Mouse (Mus musculus) ovary, postnatal 14 days (tissue): ENCODE data around the gene Bcl11a.
A peak's percentile ranks its signal among the peaks of the same experiment; 100 is the strongest.

Experiments
- DNase-seq: peaks from one replicate; pipeline ENCODE4 v3.0.0; 2022; ENCODE audit warnings: low spot score

The Bcl11a gene

DNA sequence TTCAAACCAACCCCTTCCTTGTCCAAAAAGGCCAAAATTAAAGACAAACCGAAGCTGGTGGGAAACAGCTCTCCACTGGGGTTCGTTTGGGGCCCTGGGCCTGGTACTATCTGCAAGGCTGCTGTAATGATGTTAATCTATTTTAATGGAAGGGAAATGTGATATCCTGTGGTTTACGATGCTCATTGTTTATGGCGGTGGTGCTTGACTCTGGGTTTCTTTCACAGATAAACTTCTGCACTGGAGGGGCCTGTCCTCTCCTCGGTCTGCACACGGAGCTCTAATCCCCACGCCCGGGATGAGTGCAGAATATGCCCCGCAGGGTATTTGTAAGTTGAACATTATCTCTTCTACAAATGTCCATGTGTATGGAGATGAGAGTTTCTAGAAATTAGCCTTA, 80.2 kb downstream of the Bcl11a start:
- DNase-seq: no peak

DNA sequence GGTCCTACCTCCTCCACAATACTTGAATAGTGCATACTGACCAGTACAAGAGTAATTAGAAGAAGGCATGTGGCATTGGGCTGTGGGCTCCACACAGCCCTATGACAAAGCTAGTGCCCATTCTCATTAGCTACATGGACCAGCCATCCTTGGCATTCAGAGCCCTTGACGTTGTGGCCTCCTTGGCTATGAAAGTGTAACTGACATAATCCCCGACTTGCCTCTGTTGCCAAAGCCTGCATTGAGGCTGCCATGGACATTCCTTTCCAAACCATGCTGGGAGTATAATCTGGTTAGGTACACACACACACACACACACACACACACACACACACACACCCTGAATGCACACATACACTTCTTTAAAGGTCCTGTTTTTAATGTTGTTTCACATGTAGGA, 81.8 kb downstream of the Bcl11a start:
- no peak for DNase-seq

DNA sequence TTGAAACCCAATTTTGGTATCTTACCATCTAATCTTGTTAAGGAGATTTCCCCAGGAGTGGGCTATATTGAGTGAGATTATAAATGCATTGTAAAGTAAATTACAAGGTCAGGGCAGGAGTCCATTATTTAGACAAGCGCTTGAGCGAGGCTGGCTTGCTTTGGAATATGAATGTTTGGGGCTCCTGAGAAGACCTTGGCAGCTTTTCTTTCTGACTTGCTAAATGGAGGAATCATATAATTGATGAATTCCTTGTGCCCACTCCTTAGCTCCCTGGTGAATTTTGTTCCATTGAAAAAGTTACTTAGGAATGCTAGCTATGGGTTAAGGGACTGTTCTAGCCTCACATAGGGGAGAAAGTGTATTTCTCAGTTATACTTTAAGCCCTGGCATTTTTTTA, 83.6 kb downstream of the Bcl11a start:
- no peak for DNase-seq

GRCm38 (mm10) chr11:24162056-24162455, 84.2 kb downstream of the Bcl11a start:
- DNase-seq: peak; percentile 18

GRCm38 (mm10) chr11:24163072-24163471, 85.2 kb downstream of the Bcl11a start:
- DNase-seq: no peak

DNA sequence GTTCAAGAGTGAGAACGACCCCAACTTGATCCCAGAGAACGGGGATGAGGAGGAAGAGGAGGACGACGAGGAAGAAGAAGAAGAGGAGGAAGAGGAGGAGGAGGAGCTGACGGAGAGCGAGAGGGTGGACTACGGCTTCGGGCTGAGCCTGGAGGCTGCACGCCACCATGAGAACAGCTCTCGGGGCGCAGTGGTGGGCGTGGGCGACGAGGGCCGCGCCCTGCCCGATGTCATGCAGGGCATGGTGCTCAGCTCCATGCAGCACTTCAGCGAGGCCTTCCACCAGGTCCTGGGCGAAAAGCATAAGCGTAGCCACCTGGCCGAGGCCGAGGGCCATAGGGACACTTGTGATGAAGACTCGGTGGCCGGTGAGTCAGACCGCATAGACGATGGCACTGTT, 86.2 kb downstream of the Bcl11a start:
- no peak for DNase-seq

DNA sequence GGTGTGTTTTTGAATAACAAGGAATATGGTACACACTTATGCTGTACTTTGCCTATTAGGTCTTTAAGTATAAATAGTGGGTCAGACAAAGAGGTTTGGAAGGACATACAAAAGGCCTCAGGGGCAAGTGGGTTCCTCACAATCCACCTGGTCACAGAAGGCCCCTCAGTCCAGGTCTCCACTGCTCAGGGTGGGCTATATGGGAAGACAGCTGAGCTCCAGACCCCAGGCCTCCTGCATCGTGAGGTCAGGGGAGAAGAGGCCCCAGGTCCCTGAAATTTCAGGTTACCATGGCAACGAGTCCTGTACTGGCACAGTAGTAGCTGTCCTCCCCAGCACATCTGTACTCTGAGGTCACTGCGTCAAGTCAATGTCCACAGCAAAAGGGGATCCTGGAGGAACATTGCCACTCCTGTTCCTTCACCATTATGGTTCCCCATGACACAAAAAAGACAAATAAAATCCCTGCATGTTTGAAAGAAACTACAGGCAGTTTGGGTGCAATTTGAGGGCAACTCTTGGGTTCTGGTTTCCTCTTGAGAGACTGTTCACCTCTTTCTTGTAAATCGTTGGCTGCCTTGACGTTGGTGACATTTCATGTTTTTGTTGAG, 93.9 kb downstream of the Bcl11a start:
- DNase-seq: no peak

GRCm38 (mm10) chr11:24172585-24172984, 94.7 kb downstream of the Bcl11a start:
- DNase-seq: no peak

GRCm38 (mm10) chr11:24174161-24174792, 96.4 kb downstream of the Bcl11a start:
- DNase-seq: no peak

DNA sequence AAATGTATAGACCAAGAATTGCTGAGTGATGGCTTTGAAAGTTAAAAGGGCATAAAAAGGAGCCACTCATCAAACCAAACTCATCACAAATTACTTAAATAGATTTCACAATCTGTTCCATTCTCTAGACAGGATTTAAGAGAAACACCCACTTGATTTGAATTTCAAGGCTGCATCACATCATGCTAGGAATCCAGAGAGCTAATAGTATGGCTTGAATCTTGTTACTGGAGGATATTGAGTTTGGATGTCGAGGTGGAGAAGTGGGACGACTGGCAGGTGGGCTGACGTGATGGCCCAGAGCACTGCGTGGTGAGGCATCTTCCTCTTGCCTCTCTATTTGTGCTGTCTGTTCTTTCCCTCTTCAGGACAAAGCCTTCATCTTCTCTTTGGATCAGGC, 99.6 kb downstream of the Bcl11a start:
- no peak for DNase-seq

DNA sequence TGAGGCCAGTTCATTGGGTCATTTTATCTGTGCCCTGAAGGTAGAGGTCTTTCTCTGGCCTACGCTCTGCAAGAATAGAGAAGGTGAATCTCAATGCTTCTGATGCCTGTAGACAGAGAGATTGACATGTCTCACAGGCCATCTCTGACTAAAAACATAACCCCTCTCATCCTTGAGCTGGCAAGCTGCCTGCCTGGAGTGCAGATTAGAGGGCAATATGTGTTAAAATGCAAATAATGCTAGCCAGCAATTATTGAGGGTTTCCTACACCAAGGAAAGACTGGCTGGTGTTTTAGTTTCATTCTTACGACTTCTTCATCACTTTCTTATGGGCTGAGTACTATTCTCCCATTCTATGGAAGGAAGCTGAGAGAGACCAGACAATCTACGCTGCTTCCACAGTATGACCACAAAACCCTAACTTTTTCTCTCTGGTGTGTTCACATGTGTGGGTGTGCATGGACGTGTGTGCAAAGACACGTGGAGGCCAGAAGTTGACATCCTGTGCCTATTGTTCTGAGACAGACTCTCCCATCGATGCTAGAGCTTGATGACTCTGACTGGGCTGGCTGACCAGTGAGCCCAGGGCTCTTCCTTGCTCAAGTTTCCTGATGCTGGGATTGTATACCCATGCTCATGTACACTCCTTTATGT, 101.1 kb downstream of the Bcl11a start:
- no peak for DNase-seq

- DNase-seq: no peak
Measured at GRCm38 (mm10) chr11:24180040-24180439, 102.2 kb downstream of the Bcl11a start.

DNA sequence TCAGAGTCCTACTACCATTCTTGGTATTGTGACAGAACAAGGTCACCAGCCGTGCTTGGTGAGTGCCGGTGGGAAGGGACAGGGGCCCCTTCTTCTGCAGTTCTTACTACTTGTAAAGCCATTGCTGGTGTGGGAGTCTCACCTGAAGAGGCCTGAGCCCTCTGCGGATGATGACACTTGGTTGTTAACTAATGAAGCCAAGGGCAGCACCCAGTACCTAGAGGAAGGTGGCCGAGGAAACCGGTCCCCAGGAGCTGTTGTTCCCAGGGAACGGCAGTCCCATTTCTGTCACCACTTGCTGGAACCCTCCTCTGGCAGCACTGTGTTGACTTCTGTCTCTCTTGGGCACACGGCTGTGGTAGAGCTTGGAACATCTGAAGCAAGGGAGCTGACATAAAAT, 105.6 kb downstream of the Bcl11a start:
- DNase-seq: no peak

- DNase-seq: no peak
Measured at GRCm38 (mm10) chr11:24184932-24185331, 107.1 kb downstream of the Bcl11a start.

- DNase-seq: no peak
Measured at GRCm38 (mm10) chr11:24190411-24190810, 112.6 kb downstream of the Bcl11a start.

DNA sequence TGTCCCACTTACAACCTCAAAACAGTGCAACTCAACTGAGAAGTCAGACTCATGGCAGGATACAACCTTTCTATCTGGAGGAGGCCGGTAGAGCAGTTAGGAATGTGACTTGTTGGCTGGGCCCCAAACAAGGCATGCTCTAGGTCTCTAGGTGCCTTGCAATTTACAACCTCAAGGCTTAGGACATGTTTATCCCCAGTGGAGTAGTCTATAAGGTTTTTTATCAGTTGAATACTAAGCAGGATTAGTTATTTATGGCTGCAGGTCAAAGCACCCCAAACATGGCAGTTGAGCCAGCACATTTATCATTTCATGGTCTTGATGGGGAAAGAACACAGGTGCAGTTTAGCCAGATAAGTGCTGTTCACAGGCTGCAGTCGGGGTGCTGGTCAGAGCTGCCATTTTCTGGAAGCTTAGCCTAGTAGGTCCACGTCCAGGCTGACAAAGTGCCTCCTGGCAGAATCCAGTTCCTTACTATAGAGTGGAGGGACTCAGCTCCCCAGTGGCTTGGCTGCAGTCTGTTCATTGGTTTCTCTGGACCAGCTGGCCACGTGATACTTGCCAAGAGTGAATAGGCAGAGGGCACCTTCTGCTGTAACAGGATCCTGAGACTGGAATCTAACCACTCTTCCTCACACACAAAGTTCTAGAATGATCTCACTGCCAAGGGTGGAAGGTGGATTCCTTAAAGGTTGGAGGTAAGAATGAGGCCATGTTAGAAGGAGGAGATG, 118.8 kb downstream of the Bcl11a start:
- DNase-seq: no peak

DNA sequence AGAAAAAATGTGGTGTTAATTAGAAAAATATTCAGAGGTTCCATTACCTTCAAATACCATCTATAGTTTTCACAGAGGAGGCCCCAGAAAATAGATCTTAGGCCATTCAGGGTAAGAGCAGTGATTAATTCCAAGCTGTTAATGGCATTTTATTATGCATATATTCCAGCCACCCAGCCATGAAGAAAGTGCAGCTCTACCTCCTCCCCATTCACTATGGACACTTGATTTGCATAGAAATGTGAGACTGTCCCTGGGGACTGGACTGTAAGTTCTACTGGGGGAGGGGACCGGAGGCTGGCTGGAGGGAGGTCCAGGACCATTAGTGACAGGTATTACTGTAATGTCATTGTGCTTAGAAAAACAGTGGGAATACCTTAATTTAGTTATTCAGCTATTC, 119.6 kb downstream of the Bcl11a start:
- DNase-seq: no peak

- DNase-seq: no peak
Measured at GRCm38 (mm10) chr11:24199560-24199959, 121.7 kb downstream of the Bcl11a start.

- no peak for DNase-seq
Measured at GRCm38 (mm10) chr11:24200310-24200709, 122.5 kb downstream of the Bcl11a start.

DNA sequence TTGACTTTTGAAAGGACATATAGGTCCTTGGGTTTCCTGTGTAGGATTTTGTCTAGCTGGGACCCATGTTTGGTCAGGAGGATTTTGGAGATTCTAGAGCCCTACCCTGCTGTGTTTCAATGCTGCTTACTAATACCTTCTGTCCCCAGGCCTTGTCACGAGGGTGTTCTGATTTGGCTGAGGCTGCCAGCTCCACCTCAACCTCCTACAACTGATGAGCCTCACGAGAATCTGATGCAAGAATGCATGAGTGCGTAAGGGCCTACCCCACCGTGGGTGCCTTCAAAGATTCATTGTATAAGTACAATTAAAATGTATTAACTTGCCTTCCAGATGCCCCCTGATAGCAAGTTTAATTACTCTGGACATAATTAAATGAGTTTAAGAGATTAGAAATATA, 123.4 kb downstream of the Bcl11a start:
- DNase-seq: no peak

- DNase-seq: no peak
Measured at GRCm38 (mm10) chr11:24202641-24203361, 124.9 kb downstream of the Bcl11a start.

DNA sequence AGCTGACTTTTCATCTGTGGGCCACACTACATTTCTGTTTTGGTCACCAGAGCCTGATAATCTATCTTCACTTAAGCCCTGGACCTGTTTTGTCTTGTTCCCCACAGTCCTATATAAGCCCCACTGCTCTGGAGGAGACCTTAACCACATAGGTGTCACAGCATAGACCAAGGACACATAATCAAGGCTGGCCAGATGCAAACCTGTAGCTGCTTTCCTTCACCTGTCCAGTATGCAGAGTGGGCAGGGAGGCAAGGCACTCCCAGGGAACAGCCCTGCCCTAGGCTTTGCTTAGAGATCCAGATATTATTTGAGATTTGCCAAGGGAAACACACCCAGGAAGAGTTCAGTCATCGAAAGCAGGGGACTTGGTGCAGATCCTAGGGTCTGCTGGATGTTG, 125.6 kb downstream of the Bcl11a start:
- no peak for DNase-seq
